Mouse (Mus musculus): ENCODE data around the gene Majin. TPM values are rescaled to one million over a fixed set of nuclear protein-coding genes. Genes with fewer than 3 reads are reported as not detected.

Gene Majin
- polyA plus RNA-seq, 1 experiment = not detected

GRCm38 (mm10) chr19:6260946-6261345 lies 76.8 kb downstream of the Majin start:
- Histone ChIP-seq H3K27me3 (ENCODE audit: control insufficient read depth, insufficient read depth, low read length, poor library complexity, severe bottlenecking) (no peaks in the 10 kb centered on the region), H3K4me1 (ENCODE audit: control insufficient read depth, insufficient read depth, low read length) (no peaks in the 10 kb centered on the region), H3K36me3 (ENCODE audit: control insufficient read depth, insufficient read depth, low read length, poor library complexity, severe bottlenecking) (peaks cover 9% of the 10 kb centered on the region), H3K9ac (ENCODE audit: low read depth, poor library complexity, severe bottlenecking) (no peak overlapping the region), H3K4me3 (ENCODE audit: low read depth, low read length) (no peak overlapping the region), H3K27ac (ENCODE audit: insufficient read depth, low read length) (no peak overlapping the region), H3K9me3 (replicated peaks; ENCODE audit: control insufficient read depth, insufficient read depth, low read length, poor library complexity, severe bottlenecking) (no peaks in the 10 kb centered on the region)
- TF ChIP-seq CTCF (IDR thresholded peaks at IDR 0.05; ENCODE audit: low read depth, low read length) = peak; percentile 46
- TF ChIP-seq POLR2A (IDR thresholded peaks at IDR 0.05; ENCODE audit: insufficient read depth, low read length) = no peak
- no peak for TF ChIP-seq EP300 (IDR thresholded peaks at IDR 0.05; ENCODE audit: insufficient read depth, low read depth, low read length)

DNA sequence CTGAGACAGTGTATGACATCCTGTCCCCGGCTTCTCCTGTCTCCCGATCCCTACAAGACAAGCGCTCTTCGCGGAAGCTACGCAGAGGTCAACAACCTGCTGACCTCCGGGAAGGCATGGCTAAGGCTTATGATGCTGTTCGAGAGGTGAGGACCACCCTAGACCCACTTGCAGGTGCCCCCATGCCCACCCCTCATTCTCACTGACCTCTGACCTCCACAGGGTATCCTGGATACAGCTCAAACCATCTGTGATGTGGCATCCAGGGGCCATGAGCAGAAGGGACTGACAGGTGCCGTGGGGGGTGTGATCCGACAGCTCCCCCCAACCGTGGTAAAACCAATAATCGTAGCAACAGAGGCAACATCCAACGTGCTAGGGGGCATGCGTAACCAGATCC lies 77.2 kb downstream of the Majin start:
- TF ChIP-seq POLR2A (IDR thresholded peaks at IDR 0.05; ENCODE audit: insufficient read depth, low read length) = no peak
- no peak for TF ChIP-seq CTCF (IDR thresholded peaks at IDR 0.05; ENCODE audit: low read depth, low read length)
- no peak for TF ChIP-seq EP300 (IDR thresholded peaks at IDR 0.05; ENCODE audit: insufficient read depth, low read depth, low read length)
- Histone ChIP-seq H3K4me3 (ENCODE audit: low read depth, low read length) (no peak overlapping the region), H3K27me3 (ENCODE audit: control insufficient read depth, insufficient read depth, low read length, poor library complexity, severe bottlenecking) (no peaks in the 10 kb centered on the region), H3K9ac (ENCODE audit: low read depth, poor library complexity, severe bottlenecking) (no peak overlapping the region), H3K27ac (ENCODE audit: insufficient read depth, low read length) (no peak overlapping the region), H3K9me3 (replicated peaks; ENCODE audit: control insufficient read depth, insufficient read depth, low read length, poor library complexity, severe bottlenecking) (no peaks in the 10 kb centered on the region), H3K36me3 (ENCODE audit: control insufficient read depth, insufficient read depth, low read length, poor library complexity, severe bottlenecking) (peaks cover 9% of the 10 kb centered on the region), H3K4me1 (ENCODE audit: control insufficient read depth, insufficient read depth, low read length) (no peaks in the 10 kb centered on the region)

DNA sequence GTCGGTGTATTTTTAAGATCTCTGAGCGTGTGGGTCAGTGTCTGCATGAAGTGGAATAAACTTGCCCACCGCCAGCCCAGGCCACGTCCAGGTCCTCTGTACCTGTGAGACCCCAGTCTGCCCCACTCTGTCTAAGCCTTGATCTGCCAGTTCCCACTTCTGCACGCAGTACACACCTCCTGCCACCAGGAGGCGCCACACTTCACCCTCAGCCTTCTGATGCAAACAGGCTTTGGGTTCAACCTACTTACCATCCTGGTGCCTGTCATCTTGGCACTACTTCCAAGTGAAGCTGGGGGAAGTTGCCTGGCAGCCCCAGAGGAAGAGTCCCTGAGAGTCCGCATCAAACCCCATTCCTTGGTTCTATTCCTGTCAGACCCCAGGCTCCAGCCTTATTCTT lies 78.0 kb downstream of the Majin start:
- no peak overlapping the region for H3K4me3 ChIP-seq (ENCODE audit: low read depth, low read length)
- no peak overlapping the region for H3K27ac ChIP-seq (ENCODE audit: insufficient read depth, low read length)
- no peaks in the 10 kb centered on the region for H3K27me3 ChIP-seq (ENCODE audit: control insufficient read depth, insufficient read depth, low read length, poor library complexity, severe bottlenecking)
- H3K36me3 ChIP-seq (ENCODE audit: control insufficient read depth, insufficient read depth, low read length, poor library complexity, severe bottlenecking) = peaks cover 9% of the 10 kb centered on the region
- H3K4me1 ChIP-seq (ENCODE audit: control insufficient read depth, insufficient read depth, low read length) = no peaks in the 10 kb centered on the region
- no peaks in the 10 kb centered on the region for H3K9me3 ChIP-seq (replicated peaks; ENCODE audit: control insufficient read depth, insufficient read depth, low read length, poor library complexity, severe bottlenecking)
- H3K9ac ChIP-seq (ENCODE audit: low read depth, poor library complexity, severe bottlenecking) = no peak overlapping the region
- TF ChIP-seq POLR2A (IDR thresholded peaks at IDR 0.05; ENCODE audit: insufficient read depth, low read length) = no peak
- TF ChIP-seq CTCF (IDR thresholded peaks at IDR 0.05; ENCODE audit: low read depth, low read length) = peak; percentile 100
- 0 out of 2 replicates have a peak, but pooled peaks have one; percentile 44 for TF ChIP-seq EP300 (IDR thresholded peaks at IDR 0.05; ENCODE audit: insufficient read depth, low read depth, low read length)

DNA sequence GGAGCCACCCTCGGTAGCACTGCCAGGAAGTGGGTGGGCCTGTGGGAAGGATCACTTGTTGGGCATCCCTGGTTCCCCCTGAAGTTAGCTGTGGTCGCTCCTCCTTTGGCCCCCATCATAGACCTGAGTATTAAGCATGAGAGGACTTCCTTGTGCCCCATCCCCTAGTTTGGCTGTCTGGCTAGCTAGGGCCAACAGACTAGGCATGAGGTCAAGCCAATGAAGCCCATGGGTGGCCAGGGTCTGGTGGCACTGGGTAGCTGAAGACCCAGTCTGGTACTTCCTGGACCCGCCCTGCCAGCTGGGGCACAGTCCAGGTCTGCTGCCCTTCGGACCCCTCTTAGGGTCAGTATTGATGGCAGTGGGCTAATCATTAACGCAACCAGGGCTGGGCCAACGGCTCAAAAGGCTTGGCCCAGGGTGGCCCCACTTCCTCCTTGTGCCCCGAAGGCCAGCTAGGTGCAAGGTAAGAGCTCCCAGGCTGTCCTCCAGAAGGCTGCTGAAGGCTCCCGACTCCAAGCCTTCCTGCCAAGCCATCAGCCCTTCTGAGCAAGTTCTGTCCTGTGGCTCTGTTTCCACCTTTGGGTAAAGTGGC lies 78.7 kb downstream of the Majin start:
- Histone ChIP-seq H3K36me3 (ENCODE audit: control insufficient read depth, insufficient read depth, low read length, poor library complexity, severe bottlenecking) (peaks cover 6% of the 10 kb centered on the region), H3K4me3 (ENCODE audit: low read depth, low read length) (no peak overlapping the region), H3K27me3 (ENCODE audit: control insufficient read depth, insufficient read depth, low read length, poor library complexity, severe bottlenecking) (no peaks in the 10 kb centered on the region), H3K9ac (ENCODE audit: low read depth, poor library complexity, severe bottlenecking) (no peak overlapping the region), H3K4me1 (ENCODE audit: control insufficient read depth, insufficient read depth, low read length) (no peaks in the 10 kb centered on the region), H3K9me3 (replicated peaks; ENCODE audit: control insufficient read depth, insufficient read depth, low read length, poor library complexity, severe bottlenecking) (no peaks in the 10 kb centered on the region), H3K27ac (ENCODE audit: insufficient read depth, low read length) (no peak overlapping the region)
- TF ChIP-seq POLR2A (IDR thresholded peaks at IDR 0.05; ENCODE audit: insufficient read depth, low read length) (no peak), EP300 (IDR thresholded peaks at IDR 0.05; ENCODE audit: insufficient read depth, low read depth, low read length) (no peak), CTCF (IDR thresholded peaks at IDR 0.05; ENCODE audit: low read depth, low read length) (no peak)

DNA sequence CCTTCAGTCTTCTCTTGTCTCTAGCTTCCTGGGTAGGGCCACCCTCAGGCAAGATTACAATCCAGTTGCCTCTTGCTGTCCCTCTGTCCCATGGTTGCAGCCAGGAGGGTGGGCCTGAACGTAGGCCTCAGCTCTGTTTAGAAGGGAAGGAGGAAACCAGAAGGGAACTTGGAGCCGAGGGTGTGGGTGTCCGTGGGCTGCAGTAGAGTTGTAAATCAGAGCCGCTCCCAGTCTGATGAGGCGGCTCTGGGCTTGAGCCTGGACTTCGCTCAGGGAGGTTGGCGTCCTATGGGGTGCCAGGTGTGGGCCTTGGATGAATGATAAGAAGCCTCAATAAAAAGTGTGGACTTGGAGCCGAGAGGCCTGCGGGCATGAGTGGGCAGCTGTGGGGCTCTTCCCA lies 80.0 kb downstream of the Majin start:
- Histone ChIP-seq H3K4me3 (ENCODE audit: low read depth, low read length) (no peak overlapping the region), H3K27ac (ENCODE audit: insufficient read depth, low read length) (no peak overlapping the region), H3K4me1 (ENCODE audit: control insufficient read depth, insufficient read depth, low read length) (no peaks in the 10 kb centered on the region), H3K36me3 (ENCODE audit: control insufficient read depth, insufficient read depth, low read length, poor library complexity, severe bottlenecking) (no peaks in the 10 kb centered on the region), H3K27me3 (ENCODE audit: control insufficient read depth, insufficient read depth, low read length, poor library complexity, severe bottlenecking) (no peaks in the 10 kb centered on the region), H3K9me3 (replicated peaks; ENCODE audit: control insufficient read depth, insufficient read depth, low read length, poor library complexity, severe bottlenecking) (no peaks in the 10 kb centered on the region), H3K9ac (ENCODE audit: low read depth, poor library complexity, severe bottlenecking) (no peak overlapping the region)
- TF ChIP-seq POLR2A (IDR thresholded peaks at IDR 0.05; ENCODE audit: insufficient read depth, low read length) (no peak), CTCF (IDR thresholded peaks at IDR 0.05; ENCODE audit: low read depth, low read length) (no peak), EP300 (IDR thresholded peaks at IDR 0.05; ENCODE audit: insufficient read depth, low read depth, low read length) (no peak)

DNA sequence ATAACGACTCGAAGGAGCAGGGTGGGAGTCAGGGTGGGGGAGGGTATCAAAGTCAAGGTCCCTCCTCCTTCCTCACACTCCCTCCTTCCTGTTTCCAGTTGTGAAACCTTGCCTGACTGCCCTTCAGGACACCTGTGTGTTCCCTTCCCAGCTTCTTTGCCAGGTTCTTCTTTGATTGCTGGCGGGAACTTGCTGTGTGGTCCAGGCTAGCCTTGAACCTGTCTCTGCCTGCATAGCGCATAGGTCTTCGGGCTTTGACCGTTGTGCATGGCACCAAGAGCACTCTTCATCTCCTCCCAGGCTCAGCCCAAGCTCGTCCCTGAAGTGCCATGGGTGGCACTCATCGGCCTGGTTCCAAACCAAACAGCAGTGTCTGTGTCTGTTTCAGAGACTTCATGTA lies 80.8 kb downstream of the Majin start:
- Histone ChIP-seq H3K27me3 (ENCODE audit: control insufficient read depth, insufficient read depth, low read length, poor library complexity, severe bottlenecking) (no peaks in the 10 kb centered on the region), H3K4me3 (ENCODE audit: low read depth, low read length) (no peak overlapping the region), H3K27ac (ENCODE audit: insufficient read depth, low read length) (no peak overlapping the region), H3K9me3 (replicated peaks; ENCODE audit: control insufficient read depth, insufficient read depth, low read length, poor library complexity, severe bottlenecking) (no peaks in the 10 kb centered on the region), H3K9ac (ENCODE audit: low read depth, poor library complexity, severe bottlenecking) (no peak overlapping the region), H3K4me1 (ENCODE audit: control insufficient read depth, insufficient read depth, low read length) (peaks cover 2% of the 10 kb centered on the region), H3K36me3 (ENCODE audit: control insufficient read depth, insufficient read depth, low read length, poor library complexity, severe bottlenecking) (no peaks in the 10 kb centered on the region)
- no peak for TF ChIP-seq EP300 (IDR thresholded peaks at IDR 0.05; ENCODE audit: insufficient read depth, low read depth, low read length)
- no peak for TF ChIP-seq POLR2A (IDR thresholded peaks at IDR 0.05; ENCODE audit: insufficient read depth, low read length)
- TF ChIP-seq CTCF (IDR thresholded peaks at IDR 0.05; ENCODE audit: low read depth, low read length) = no peak
